Mouse (Mus musculus) hindbrain, embryonic 12.5 days (tissue): ENCODE measurements around the gene Nupl1. TPM values are rescaled to one million over a fixed set of nuclear protein-coding genes. Genes with fewer than 3 reads are reported as not detected.
A peak's percentile ranks its signal among the peaks of the same experiment; 100 is the strongest.

Source experiments
- ATAC-seq: fragments of 200-750 bp; cut with Nextera tagmentation; 2 replicates; pipeline ENCODE4 v1.8.0; 2017; ENCODE audit warnings: moderate TSS enrichment; ENCODE audit not compliant: low FRiP score
- H3K27ac ChIP-seq: fragments of 300-500 bp; sonication (generic); 2 replicates; pipeline ENCODE4 v1.5.1; 2016; ENCODE audit warnings: mild to moderate bottlenecking
- H3K27me3 ChIP-seq: fragments of 300-500 bp; sonication (generic); 2 replicates; pipeline ENCODE4 v1.6.1; 2016; ENCODE audit warnings: mild to moderate bottlenecking
- H3K36me3 ChIP-seq: fragments of 300-500 bp; sonication (generic); 2 replicates; pipeline ENCODE4 v1.6.1; 2016; ENCODE audit warnings: mild to moderate bottlenecking
- H3K4me1 ChIP-seq: fragments of 300-500 bp; sonication (generic); 2 replicates; pipeline ENCODE4 v1.6.1; 2016
- H3K4me2 ChIP-seq: fragments of 300-500 bp; sonication (generic); replicated peaks from 2 replicates; pipeline ENCODE4 v1.6.1; 2016; ENCODE audit warnings: mild to moderate bottlenecking
- H3K4me3 ChIP-seq: fragments of 300-500 bp; sonication (generic); 2 replicates; pipeline ENCODE4 v1.5.1; 2016; ENCODE audit warnings: mild to moderate bottlenecking
- H3K9ac ChIP-seq: fragments of 300-500 bp; sonication (generic); 2 replicates; pipeline ENCODE4 v1.6.1; 2016; ENCODE audit warnings: mild to moderate bottlenecking, moderate library complexity
- H3K9me3 ChIP-seq: fragments of 300-500 bp; sonication (generic); replicated peaks from 2 replicates; pipeline ENCODE4 v1.6.1; 2016; ENCODE audit warnings: mild to moderate bottlenecking
- WGBS: fragments of 180-500 bp; shearing (Covaris S2); methylation state at CpG from one replicate; pipeline ENCODE4 v1.1.7; 2016; 5-methylcytosine and 5-hydroxymethylcytosine counted together
- polyA plus RNA-seq: library from polyadenylated mRNA; unstranded; fragments of >200 nt; fragmentation: Nextera tagmentation; extraction: Ambion mirVana; gene quantifications from 2 replicates; pipeline ENCODE4 v1.2.1, GENCODE M21; 2016

Gene Nupl1
- polyA plus RNA-seq, 1 experiment from 2014 or later: 0.06 TPM

DNA sequence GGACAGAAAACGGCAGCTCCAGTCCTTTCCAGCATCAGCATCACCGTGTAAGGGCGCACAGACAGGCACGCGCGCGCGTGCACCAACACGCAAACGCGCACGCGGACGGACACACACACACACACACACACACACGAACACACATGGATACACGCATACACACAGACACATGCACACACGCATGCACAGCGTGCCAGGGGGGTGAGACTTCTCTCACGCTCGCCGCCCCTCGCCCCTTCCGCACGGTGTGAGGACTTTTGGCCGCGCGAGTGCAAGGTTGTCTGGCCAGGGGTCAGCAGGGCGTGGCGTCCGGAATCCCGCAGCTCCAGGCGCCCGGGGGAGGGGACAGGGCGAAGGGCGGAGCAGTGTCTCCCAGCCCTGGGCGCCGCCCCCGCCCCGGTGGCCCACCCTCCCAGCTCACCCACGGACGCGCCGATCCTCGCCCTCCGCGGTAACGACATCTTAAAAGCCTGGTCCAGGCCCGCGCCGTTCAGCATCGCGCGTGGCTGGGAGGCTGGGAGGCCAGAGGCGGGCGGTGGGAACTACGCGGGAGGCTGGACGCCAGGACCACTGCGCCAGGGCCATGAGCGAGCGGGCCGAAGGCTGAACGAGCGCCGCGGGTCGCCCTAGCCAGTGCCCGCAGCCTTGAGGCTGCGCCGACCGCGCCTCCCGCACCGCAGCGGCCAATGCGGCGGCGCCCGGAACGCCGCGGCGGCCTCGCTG is 74.2 kb downstream of the Nupl1 start:
- H3K36me3 ChIP-seq: no peaks in the 10 kb centered on the region
- WGBS: under 1% methylated on average over 60 of the region's 84 CpGs
- no peaks in the 10 kb centered on the region for H3K9me3 ChIP-seq
- H3K27ac ChIP-seq: peak overlapping the region; percentile 83
- peak overlapping the region; percentile 81 for H3K4me3 ChIP-seq
- H3K27me3 ChIP-seq: peaks cover 47% of the 10 kb centered on the region
- ATAC-seq: peak; percentile 83
- H3K4me2 ChIP-seq: peak overlapping the region; percentile 99
- peaks cover 18% of the 10 kb centered on the region for H3K4me1 ChIP-seq
- peak overlapping the region; percentile 83 for H3K9ac ChIP-seq

DNA sequence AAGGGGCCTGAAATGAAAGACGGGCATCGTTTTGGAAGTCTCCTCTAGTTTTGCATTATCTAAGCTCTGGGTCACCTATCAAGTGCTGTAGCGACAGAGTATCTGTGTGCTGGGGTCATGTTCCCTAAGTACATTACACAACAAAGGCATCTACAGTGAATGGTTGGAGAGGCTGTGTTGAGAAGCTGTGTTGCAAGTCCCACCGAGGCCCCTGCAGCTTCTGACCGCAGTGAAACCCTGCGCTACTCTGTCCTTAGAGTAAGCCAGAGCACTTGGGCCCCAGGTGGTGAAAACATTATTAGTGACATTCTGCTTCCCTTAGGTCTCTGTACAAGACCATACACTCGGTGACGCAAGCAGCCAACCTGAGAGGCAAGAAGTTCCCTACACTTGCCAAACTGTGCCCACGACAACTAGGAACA is 74.8 kb downstream of the Nupl1 start:
- Histone ChIP-seq H3K27me3 (peaks cover 47% of the 10 kb centered on the region), H3K4me1 (peaks cover 18% of the 10 kb centered on the region), H3K9me3 (no peaks in the 10 kb centered on the region), H3K36me3 (no peaks in the 10 kb centered on the region), H3K27ac (peak overlapping the region; percentile 83; the same call in 1 of the 2 replicates), H3K9ac (peak overlapping the region; percentile 83; the same call in 1 of the 2 replicates), H3K4me2 (peak overlapping the region; percentile 99), H3K4me3 (peak overlapping the region; percentile 81)
- ATAC-seq: no peak; the same call in none of the 2 replicates
- WGBS: 25% methylated on average over 9 of the region's 9 CpGs

DNA sequence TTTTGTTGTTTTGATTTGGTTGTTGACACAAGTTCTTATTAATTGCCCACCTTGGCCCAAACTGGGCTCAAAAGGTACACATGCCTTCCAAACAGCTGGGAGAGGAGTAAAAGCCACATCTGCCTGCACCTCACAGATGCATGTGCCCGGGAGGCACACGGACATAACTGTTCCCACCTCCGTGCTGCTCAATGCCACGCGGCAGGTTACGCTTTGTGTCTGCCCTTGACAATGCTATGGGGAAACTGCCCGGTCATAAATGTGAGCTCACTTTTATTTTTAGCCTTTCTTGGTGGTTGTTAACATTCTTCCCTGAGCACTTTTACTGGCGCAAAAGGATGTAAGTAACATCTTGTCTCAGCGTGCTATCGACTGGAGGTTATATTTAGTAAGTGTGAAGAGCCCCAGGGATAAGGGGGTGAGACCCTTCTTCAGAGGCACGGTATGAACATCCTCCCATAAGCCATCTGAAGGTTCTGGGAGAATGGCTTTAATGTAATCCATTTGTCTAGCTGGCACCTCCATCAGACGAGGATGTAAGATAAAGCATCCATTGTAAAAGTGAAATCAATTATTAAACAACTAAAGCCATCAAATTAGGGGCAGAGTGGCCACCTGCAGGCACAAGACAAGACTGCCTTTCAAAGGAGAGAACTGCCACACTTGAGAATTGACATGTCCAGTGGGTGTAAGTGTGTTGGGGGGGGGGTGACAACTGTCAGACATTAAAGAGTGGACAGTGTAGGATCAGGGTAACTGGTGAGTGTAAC is 78.8 kb downstream of the Nupl1 start:
- Histone ChIP-seq H3K4me2 (no peak overlapping the region), H3K9me3 (no peaks in the 10 kb centered on the region), H3K27me3 (peaks cover 31% of the 10 kb centered on the region), H3K4me3 (no peak overlapping the region), H3K27ac (no peak overlapping the region), H3K4me1 (peaks cover 11% of the 10 kb centered on the region), H3K36me3 (no peaks in the 10 kb centered on the region), H3K9ac (no peak overlapping the region)
- 64% methylated on average over 12 of the region's 12 CpGs for WGBS
- ATAC-seq: no peak

DNA sequence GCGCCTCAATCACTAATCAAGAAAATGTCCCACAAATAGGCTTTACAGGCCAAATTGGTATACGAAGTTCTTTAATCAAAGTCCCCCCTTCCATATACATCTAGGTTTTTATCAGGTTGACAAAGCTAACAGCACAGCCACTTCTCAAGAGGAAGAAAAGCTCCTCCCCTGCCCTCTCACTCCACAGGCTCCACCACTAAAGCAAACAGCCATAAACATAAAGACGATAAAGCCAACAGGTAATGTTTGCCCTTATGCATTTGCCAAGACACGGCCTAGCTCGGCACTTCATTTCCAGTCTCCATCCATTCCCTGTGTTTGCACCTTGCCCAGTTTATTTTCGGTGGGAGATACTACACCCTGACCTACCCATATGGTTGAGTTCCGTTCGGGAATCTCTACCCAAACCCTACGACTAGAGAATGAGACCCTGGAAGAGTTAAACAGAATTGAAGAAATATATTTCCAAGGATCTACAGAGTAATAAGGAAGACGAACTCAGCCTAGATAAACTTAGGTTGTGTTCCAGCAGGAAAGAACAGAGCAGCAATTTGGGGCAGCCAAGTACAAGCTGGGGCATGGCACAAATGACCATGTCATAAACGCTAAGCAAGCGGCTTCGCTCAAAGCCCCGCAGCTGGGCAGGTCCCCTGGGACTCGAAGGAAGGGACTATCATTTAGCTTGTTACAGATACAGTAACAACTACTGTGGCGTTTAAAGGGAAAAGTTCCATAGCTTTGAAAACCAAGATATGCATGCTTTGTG is 80.2 kb downstream of the Nupl1 start:
- H3K9ac ChIP-seq: no peak overlapping the region
- peaks cover 23% of the 10 kb centered on the region for H3K27me3 ChIP-seq
- 84% methylated on average over 16 of the region's 16 CpGs for WGBS
- H3K4me1 ChIP-seq: peaks cover 6% of the 10 kb centered on the region
- H3K9me3 ChIP-seq: no peaks in the 10 kb centered on the region
- H3K27ac ChIP-seq: no peak overlapping the region
- no peak overlapping the region for H3K4me2 ChIP-seq
- no peaks in the 10 kb centered on the region for H3K36me3 ChIP-seq
- H3K4me3 ChIP-seq: no peak overlapping the region
- no peak for ATAC-seq

DNA sequence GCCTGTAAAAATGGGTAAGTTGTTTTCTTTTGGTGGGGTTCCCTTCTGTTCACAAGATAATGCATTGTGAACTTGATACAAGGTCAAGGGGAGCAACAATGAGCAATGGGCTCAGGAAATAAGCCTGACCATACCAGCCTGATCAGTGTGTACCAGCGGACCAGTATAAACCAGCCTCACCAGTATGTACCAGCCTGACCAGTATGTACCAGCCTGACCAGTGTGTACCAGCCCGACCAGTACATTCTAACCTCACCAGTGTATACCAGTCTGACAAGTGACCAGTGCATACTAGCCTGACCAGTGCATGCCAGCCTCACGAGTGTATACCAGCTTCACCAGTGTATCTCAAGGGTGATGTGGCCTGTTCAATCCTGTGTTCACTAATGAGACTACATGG is 87.9 kb downstream of the Nupl1 start:
- Histone ChIP-seq H3K4me3 (no peak overlapping the region), H3K27ac (no peak overlapping the region), H3K36me3 (no peaks in the 10 kb centered on the region), H3K9me3 (no peaks in the 10 kb centered on the region), H3K4me2 (no peak overlapping the region), H3K27me3 (no peaks in the 10 kb centered on the region; the same call in 1 of the 2 replicates), H3K9ac (no peak overlapping the region), H3K4me1 (no peaks in the 10 kb centered on the region)
- no peak for ATAC-seq
- 88% methylated on average over 3 of the region's 3 CpGs for WGBS

DNA sequence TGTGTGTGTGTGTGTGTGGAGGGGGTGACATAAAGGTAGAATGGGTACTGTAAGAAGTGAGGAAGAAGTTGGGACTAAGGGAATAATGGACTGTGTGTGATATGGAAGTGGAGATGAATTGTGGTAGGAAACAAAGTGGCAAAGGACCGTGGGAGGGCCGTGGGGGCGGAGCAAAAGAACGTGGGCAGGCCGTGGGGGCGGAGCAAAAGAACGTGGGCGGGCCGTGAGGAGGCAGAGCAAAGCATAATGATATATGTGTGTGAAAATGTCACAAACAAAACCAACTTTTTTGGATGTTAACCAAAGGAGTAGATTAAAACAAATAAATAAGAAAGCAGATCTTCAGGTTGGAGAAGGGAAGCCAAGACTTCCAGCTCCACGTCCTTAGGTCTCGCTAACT is 98.9 kb downstream of the Nupl1 start:
- H3K4me3 ChIP-seq: no peak overlapping the region
- WGBS: 86% methylated on average over 11 of the region's 11 CpGs
- H3K27ac ChIP-seq: no peak overlapping the region
- no peaks in the 10 kb centered on the region for H3K9me3 ChIP-seq
- no peaks in the 10 kb centered on the region for H3K4me1 ChIP-seq
- no peaks in the 10 kb centered on the region for H3K27me3 ChIP-seq
- no peak for ATAC-seq
- no peaks in the 10 kb centered on the region for H3K36me3 ChIP-seq
- H3K9ac ChIP-seq: no peak overlapping the region
- H3K4me2 ChIP-seq: no peak overlapping the region

DNA sequence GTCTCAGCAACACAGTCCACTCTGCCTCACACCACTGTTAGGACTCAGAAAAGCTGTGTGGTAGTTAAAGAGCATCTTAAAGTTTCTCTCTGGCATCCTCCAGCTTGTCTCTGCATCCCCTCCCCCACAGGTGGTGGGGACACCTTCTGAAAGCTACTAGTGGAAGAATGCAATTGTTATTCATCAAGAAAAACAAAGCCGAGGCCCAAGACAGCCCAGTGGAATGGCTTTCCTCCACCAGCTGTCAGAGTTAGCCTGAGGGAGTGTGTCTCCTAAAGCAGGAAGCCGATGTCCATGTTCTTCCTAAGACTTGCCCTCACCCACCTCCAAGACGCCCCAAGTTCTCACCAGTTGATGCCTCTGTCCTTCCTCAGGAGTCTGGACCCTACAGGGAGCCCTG is 102.3 kb downstream of the Nupl1 start:
- no peak for ATAC-seq
- WGBS: 50% methylated on average over 3 of the region's 3 CpGs
- Histone ChIP-seq H3K9ac (no peak overlapping the region), H3K4me3 (no peak overlapping the region), H3K27me3 (no peaks in the 10 kb centered on the region), H3K4me1 (no peaks in the 10 kb centered on the region), H3K27ac (no peak overlapping the region), H3K9me3 (no peaks in the 10 kb centered on the region), H3K36me3 (no peaks in the 10 kb centered on the region), H3K4me2 (no peak overlapping the region)

DNA sequence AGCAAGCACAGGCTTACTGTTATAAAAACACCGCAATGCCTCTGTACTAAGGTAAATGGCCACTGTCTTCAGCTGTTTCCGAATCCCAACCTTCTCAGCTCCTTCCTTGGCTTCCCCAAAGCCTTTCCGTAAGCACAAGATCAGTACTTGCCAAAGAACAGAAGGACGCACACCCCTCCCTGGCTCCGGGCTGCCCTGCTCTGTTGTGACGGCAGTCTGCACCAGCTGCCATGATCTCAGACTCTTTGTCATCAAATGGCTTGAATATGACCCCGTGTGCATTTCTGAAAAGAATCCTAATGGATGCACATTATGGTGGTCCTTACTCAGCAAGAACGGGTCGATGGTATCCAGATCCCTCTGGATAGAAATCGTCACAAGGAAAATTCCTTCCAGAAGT is 108.0 kb downstream of the Nupl1 start:
- Histone ChIP-seq H3K4me2 (no peak overlapping the region), H3K9ac (no peak overlapping the region), H3K9me3 (no peaks in the 10 kb centered on the region), H3K4me1 (no peaks in the 10 kb centered on the region), H3K27ac (no peak overlapping the region), H3K36me3 (no peaks in the 10 kb centered on the region), H3K27me3 (no peaks in the 10 kb centered on the region), H3K4me3 (no peak overlapping the region)
- WGBS: 81% methylated on average over 10 of the region's 10 CpGs
- ATAC-seq: no peak

DNA sequence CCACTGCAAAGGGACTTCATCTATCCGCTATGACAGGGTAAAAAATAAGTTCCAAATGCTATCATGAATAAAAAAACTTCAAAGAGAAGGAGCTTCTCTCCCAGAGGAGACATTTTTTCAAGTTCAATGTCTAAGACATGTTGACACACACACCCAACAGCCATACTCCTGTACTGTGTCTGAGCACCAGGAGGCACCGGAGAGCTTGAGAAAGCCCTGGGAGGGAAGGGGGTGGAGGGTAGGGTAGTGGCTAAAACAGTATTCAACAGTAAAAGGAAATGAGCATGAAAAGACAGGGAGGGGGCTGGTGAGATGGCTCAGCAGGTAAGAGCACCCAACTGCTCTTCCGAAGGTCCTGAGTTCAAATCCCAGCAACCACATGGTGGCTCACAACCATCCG is 112.9 kb downstream of the Nupl1 start:
- H3K4me1 ChIP-seq: no peaks in the 10 kb centered on the region
- 88% methylated on average over 4 of the region's 4 CpGs for WGBS
- H3K27ac ChIP-seq: no peak overlapping the region
- H3K27me3 ChIP-seq: no peaks in the 10 kb centered on the region
- H3K4me3 ChIP-seq: no peak overlapping the region
- no peak overlapping the region for H3K9ac ChIP-seq
- H3K36me3 ChIP-seq: no peaks in the 10 kb centered on the region
- no peaks in the 10 kb centered on the region for H3K9me3 ChIP-seq
- H3K4me2 ChIP-seq: no peak overlapping the region
- ATAC-seq: no peak

DNA sequence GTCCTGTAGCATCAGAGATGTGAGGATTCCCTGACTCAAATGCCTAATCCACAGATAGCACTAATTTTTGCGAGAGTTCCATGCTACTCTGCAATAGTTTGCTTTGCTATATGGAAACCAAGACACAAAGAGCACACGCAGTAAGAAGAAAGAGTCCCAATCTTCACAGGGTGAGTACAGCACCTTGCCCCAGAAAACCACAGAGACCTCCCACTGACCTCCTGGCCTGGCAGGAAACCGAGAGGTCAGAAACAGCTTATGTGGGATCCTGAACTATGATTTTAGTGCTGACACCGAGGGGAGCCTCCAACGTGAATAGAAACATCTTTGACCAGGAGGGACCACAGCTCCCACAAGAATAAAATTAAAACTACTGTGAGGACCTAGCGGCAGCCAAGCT is 113.4 kb downstream of the Nupl1 start:
- Histone ChIP-seq H3K9me3 (no peaks in the 10 kb centered on the region), H3K27ac (no peak overlapping the region), H3K4me1 (no peaks in the 10 kb centered on the region), H3K27me3 (no peaks in the 10 kb centered on the region), H3K36me3 (no peaks in the 10 kb centered on the region), H3K4me3 (no peak overlapping the region), H3K4me2 (no peak overlapping the region), H3K9ac (no peak overlapping the region)
- no peak for ATAC-seq
- 73% methylated on average over 6 of the region's 6 CpGs for WGBS

DNA sequence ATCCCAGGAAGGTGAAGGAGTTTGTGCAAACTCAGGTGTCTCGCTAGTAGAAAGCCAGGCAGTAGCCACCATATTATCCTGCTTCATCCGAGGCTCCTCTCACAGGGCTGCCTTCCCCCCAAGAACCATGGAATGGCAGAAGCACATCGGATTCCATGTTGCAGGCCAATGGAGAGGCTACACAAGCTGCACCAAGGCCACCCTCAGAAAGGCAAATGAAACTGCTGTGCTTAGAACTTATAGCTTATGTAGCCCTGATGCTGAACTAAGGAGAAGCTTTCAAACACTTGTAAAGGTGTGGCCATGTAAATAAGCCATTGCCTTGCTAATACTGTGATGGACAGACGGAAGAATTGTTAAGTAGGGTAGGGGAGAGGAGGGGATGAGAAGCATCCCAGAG is 115.4 kb downstream of the Nupl1 start:
- H3K4me3 ChIP-seq: no peak overlapping the region
- no peak overlapping the region for H3K9ac ChIP-seq
- no peaks in the 10 kb centered on the region for H3K4me1 ChIP-seq
- 79% methylated on average over 4 of the region's 4 CpGs for WGBS
- H3K27me3 ChIP-seq: no peaks in the 10 kb centered on the region
- no peak for ATAC-seq
- H3K27ac ChIP-seq: no peak overlapping the region
- no peaks in the 10 kb centered on the region for H3K36me3 ChIP-seq
- no peaks in the 10 kb centered on the region for H3K9me3 ChIP-seq
- no peak overlapping the region for H3K4me2 ChIP-seq

DNA sequence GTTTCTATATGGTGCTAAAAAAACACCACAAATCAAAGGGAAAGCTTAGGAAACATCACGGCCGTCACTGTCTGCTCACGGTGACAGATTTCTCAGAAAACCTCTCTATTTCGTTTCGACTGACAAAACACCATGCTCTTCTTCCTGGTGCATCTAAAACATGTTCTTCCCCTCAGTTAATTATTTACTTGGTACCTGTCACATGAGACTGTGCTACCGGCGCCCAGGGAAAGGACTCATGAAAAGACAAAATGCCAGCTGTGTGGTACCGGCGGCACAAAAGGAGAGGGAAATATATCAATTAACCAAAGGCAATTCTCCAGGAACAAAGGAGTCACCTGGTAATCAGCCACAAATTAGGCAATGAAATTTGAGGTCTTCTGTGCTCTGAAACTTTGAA is 116.5 kb downstream of the Nupl1 start:
- Histone ChIP-seq H3K4me1 (no peaks in the 10 kb centered on the region), H3K36me3 (no peaks in the 10 kb centered on the region), H3K4me2 (no peak overlapping the region), H3K9ac (no peak overlapping the region), H3K4me3 (no peak overlapping the region), H3K27ac (no peak overlapping the region), H3K27me3 (no peaks in the 10 kb centered on the region), H3K9me3 (no peaks in the 10 kb centered on the region)
- WGBS: 88% methylated on average over 9 of the region's 9 CpGs
- no peak for ATAC-seq
